Mouse (Mus musculus) kidney, adult 2 months (tissue): ENCODE measurements at regions not wholly inside any gene's neighbourhood (a gene's known extent, or its start where the extent isn't known, plus 50 kb on each side); places are given as distances from the start of the nearest gene placed in this dataset.
"Not testable (repeated sequence)": the region's sequence is repeated elsewhere in the genome, so short reads cannot be mapped to it uniquely, and the experiment has no call there.

Experiments
- DNase-seq: peaks from one replicate; pipeline ENCODE4 v3.0.0; 2021
- H3K27ac ChIP-seq: fragments of 200-500 bp; 2 replicates; pipeline ENCODE4 v1.5.1; 2012; ENCODE audit warnings: low read depth, low read length, control low read depth, inconsistent platforms; ENCODE audit not compliant: insufficient read depth
- H3K27me3 ChIP-seq: fragments of 200-500 bp; replicated peaks from 2 replicates; pipeline ENCODE4 v1.6.1; 2012; ENCODE audit warnings: mild to moderate bottlenecking, moderate library complexity, low read length, inconsistent platforms; ENCODE audit not compliant: control insufficient read depth, insufficient read depth
- H3K36me3 ChIP-seq: fragments of 200-500 bp; 2 replicates; pipeline ENCODE4 v1.6.1; 2012; ENCODE audit warnings: mild to moderate bottlenecking, moderate library complexity, low read length, inconsistent platforms; ENCODE audit not compliant: control insufficient read depth, insufficient read depth
- H3K4me1 ChIP-seq: fragments of 200-500 bp; 2 replicates; pipeline ENCODE4 v1.6.1; 2011; ENCODE audit warnings: low read length; ENCODE audit not compliant: control insufficient read depth, insufficient read depth
- H3K4me3 ChIP-seq: fragments of 200-500 bp; 2 replicates; pipeline ENCODE4 v1.5.1; 2011; ENCODE audit warnings: mild to moderate bottlenecking, low read depth, low read length, control low read depth; ENCODE audit not compliant: insufficient read depth
- CTCF ChIP-seq: fragments of 200-500 bp; conservative IDR thresholded peaks from 2 replicates; pipeline ENCODE4 v1.5.1; 2011; ENCODE audit warnings: low read depth, mild to moderate bottlenecking, control low read depth, low read length, moderate library complexity, mixed read lengths; ENCODE audit not compliant: insufficient read depth, insufficient read length
- POLR2A ChIP-seq: fragments of 200-500 bp; IDR thresholded peaks from one replicate; pipeline ENCODE4 v1.6.1; 2011; ENCODE audit warnings: low read depth, low read length, control low read depth
- WGBS: fragments of 180-500 bp; shearing (Covaris S2); methylation state at CpG from one replicate; pipeline ENCODE4 v1.1.7; 2018; 5-methylcytosine and 5-hydroxymethylcytosine counted together

- H3K4me1 ChIP-seq, H3K36me3 ChIP-seq, H3K27ac ChIP-seq, H3K27me3 ChIP-seq, H3K4me3 ChIP-seq: not testable (repeated sequence)
- DNase-seq = peak; percentile 29
Measured at GRCm38 (mm10) chr13:12726831-12727230, 73.0 kb downstream of the Prl2c3 start.

DNA sequence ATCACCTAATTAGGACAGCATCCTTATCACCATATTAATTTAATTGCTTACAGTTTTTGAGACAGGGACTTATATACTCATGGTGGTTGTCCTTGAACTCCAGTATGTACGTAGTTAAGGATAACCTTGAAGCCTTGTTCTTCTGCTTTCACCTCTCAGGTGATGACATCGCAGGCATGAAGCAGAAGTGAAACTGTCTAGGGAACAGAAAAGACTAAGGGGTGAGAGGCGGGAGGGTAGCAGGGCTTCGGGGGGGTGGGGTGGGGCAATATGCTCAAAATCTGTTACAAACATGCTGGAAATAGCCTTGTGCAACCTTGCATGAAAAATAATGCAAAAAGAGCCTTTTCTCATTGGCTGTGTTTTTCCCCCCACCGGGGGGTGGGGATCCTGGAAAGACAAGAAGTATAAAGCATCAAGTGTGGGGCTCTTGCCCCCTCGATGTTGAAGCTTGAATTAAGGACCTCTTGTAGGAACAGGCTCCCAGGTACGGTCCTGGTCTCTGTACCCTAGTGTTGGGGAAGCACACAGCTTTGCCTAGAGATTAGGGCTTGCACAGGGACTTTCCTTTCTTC, 81.8 kb downstream of the Prl2c3 start:
- DNase-seq, H3K4me3 ChIP-seq, H3K36me3 ChIP-seq, H3K27ac ChIP-seq, H3K27me3 ChIP-seq, H3K4me1 ChIP-seq: not testable (repeated sequence)
- 88% methylated on average over 7 of the region's 7 CpGs for whole genome bisulfite sequencing

DNA sequence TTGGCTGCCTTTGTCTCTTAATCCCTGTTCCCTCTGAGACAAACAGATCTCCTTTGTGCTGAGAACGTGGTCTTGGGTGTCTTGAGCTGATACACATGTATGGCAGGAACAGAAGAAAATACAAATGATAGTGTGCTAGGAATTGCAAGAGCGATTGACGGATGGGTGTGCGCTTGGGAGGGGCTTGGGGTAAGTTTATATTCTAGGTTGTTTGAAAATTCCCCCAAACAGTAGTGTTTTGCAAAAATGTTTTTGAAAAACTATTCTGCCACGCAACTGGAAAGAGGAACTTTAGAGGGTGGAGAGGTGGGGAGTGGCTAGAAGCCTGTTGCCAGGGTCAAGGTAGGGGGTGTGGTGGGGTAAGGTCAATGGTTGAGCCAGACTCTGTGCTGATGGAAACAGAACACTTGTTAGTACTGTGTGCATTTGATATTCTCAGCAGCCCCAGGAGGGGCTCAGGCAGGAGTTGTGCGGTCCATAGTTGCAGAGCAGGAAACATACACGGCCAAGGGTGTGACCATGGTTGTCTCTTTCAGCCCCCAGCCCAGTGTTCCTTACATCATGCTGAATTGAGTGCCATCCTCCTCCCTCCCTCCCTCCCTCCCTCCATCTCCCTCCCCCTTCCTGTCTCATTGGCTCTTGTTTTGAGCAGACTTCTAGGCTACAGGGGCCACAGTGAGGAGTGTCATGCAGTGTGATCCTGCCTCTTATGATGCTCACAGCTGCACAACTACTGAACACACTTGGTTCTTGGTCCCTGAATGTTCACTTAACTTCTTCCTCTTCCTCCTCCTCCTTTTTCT, 88.2 kb downstream of the Prl2c3 start:
- WGBS = 73% methylated on average over 7 of the region's 7 CpGs
- Histone ChIP-seq H3K4me1 (no peaks in the 10 kb centered on the region), H3K27me3 (no peaks in the 10 kb centered on the region), H3K27ac (no peak overlapping the region), H3K4me3 (no peak overlapping the region), H3K36me3 (no peaks in the 10 kb centered on the region)
- TF ChIP-seq CTCF = no peak
- TF ChIP-seq POLR2A = no peak
- no peak for DNase-seq

- H3K36me3 ChIP-seq = not testable (repeated sequence)
Measured at GRCm38 (mm10) chr13:12702804-12703612, 96.9 kb downstream of the Prl2c3 start.

GRCm38 (mm10) chr13:12702111-12702803, 97.6 kb downstream of the Prl2c3 start:
- DNase-seq = peak; percentile 61
- H3K27ac ChIP-seq = not testable (repeated sequence)
- WGBS = under 1% methylated on average over 31 of the region's 46 CpGs

More at GRCm38 (mm10) chr13:12702804-12703612, 96.9 kb downstream of the Prl2c3 start:
- peak; percentile 45 for DNase-seq
- not testable (repeated sequence) for H3K27ac ChIP-seq, H3K4me1 ChIP-seq, H3K27me3 ChIP-seq
- peak overlapping the region; percentile 33; the same call in 1 of the 2 replicates for H3K4me3 ChIP-seq
- WGBS = under 1% methylated on average over 19 of the region's 27 CpGs

GRCm38 (mm10) chr13:12693593-12694118, 106.2 kb downstream of the Prl2c3 start:
- DNase-seq, H3K4me1 ChIP-seq, H3K4me3 ChIP-seq, H3K36me3 ChIP-seq, H3K27me3 ChIP-seq, H3K27ac ChIP-seq: not testable (repeated sequence)
- WGBS = 77% methylated on average over 6 of the region's 7 CpGs

More at GRCm38 (mm10) chr13:12702111-12702803, 97.6 kb downstream of the Prl2c3 start:
- H3K27me3 ChIP-seq, H3K4me1 ChIP-seq, H3K36me3 ChIP-seq: not testable (repeated sequence)
- peak overlapping the region; percentile 25; the same call in 1 of the 2 replicates for H3K4me3 ChIP-seq

- not testable (repeated sequence) for H3K4me1 ChIP-seq, H3K4me3 ChIP-seq, H3K27ac ChIP-seq, H3K36me3 ChIP-seq, H3K27me3 ChIP-seq, DNase-seq
- WGBS = no CpG with 5 or more reads among the region's 1 CpGs
Measured at GRCm38 (mm10) chr13:12688778-12689177, 111.1 kb downstream of the Prl2c3 start.

GRCm38 (mm10) chr13:12688149-12688548, 111.7 kb downstream of the Prl2c3 start:
- WGBS = 81% methylated on average over 3 of the region's 5 CpGs

DNA sequence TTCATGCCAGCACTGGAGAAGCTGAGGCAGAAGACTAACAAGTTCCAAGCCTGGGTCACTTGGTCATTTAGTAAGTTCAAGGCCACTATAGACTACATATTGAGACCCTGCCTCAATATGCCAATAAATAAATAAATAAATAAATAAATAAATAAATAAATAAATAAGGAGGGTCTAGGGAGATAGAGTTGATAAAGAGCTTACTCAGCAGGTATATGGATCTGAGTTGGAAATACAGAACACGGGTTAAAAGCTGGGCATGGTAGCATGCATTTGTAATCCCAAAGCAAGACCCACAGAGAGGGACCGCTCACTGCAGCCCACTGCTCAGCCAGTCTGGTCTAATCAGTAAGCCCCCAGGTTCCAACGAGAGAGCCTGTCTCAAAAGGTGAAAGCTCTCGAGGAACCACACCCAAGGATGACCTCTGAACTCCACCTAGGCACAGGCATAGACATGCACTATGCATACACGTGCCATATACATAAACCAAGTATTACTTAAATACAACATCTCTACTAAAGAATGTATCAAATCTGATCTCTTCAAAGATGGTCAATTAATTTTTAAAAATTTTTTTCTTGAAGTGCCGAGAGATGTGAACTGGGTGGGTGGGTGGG, 115.4 kb downstream of the Ero1lb start:
- WGBS = 70% methylated on average over 6 of the region's 6 CpGs
- H3K36me3 ChIP-seq, H3K4me3 ChIP-seq, DNase-seq, H3K27ac ChIP-seq, H3K4me1 ChIP-seq, H3K27me3 ChIP-seq: not testable (repeated sequence)

More at GRCm38 (mm10) chr13:12688149-12688548, 111.7 kb downstream of the Prl2c3 start:
- not testable (repeated sequence) for DNase-seq, H3K4me3 ChIP-seq, H3K36me3 ChIP-seq, H3K27ac ChIP-seq, H3K27me3 ChIP-seq, H3K4me1 ChIP-seq
